Mouse (Mus musculus): ENCODE results near the gene Ppp1r12c. TPM values are rescaled to one million over a fixed set of nuclear protein-coding genes. Genes with fewer than 3 reads are reported as not detected.

The Ppp1r12c gene
- 45.1 and 47.7 TPM in 2 replicates for polyA plus RNA-seq (2015; fragmentation: Nextera tagmentation; extraction: Ambion mirVana)

GRCm38 (mm10) chr7:4501558-4502397 is at the start of gene Ppp1r12c:
TSS of gene Ppp1r12c (minus strand) at chr7:4501680.

GRCm38 (mm10) chr7:4547221-4547641 is 45.8 kb upstream of the Ppp1r12c start, which contains the start of gene Syt5:
TSS of gene Syt5 (minus strand) at chr7:4547541.

GRCm38 (mm10) chr7:4532005-4532729 is 30.7 kb upstream of the Ppp1r12c start, which contains the start of gene Dnaaf3:
TSS of gene Dnaaf3 (minus strand) at chr7:4532453.

GRCm38 (mm10) chr7:4524212-4524922 is 22.9 kb upstream of the Ppp1r12c start, which contains the start of gene Tnni3:
TSS of gene Tnni3 (minus strand) at chr7:4524229.

GRCm38 (mm10) chr7:4516332-4517050 is 15.0 kb upstream of the Ppp1r12c start, which contains the start of gene Tnnt1:
TSS of gene Tnnt1 (minus strand) at chr7:4516382.

GRCm38 (mm10) chr7:4460576-4461434 is 40.7 kb downstream of the Ppp1r12c start, which contains the start of gene Eps8l1:
TSS of gene Eps8l1 (plus strand) at chr7:4460674.

GRCm38 (mm10) chr7:4445216-4445791 is 56.2 kb downstream of the Ppp1r12c start, which contains the start of gene Rdh13:
TSS of gene Rdh13 (minus strand) at chr7:4445649.

Small RNAs within 50 kb of the gene (microRNA-seq; reads per million reads assigned to microRNA genes)
- gene Gm24605, result not detected

Other genes with a start within 250 kb of the Ppp1r12c start
- not detected in 2 replicates for gene Ncr1, start 164.0 kb downstream of the Ppp1r12c start, polyA plus RNA-seq (2015; fragmentation: Nextera tagmentation; extraction: Ambion mirVana)
- not detected in 2 replicates for gene Gp6, start 103.9 kb downstream of the Ppp1r12c start, polyA plus RNA-seq (2015; fragmentation: Nextera tagmentation; extraction: Ambion mirVana)
- 34.3 and 37.5 TPM in 2 replicates for gene Rdh13, start 56.0 kb downstream of the Ppp1r12c start, polyA plus RNA-seq (2015; fragmentation: Nextera tagmentation; extraction: Ambion mirVana)
- gene Eps8l1, start 41.0 kb downstream of the Ppp1r12c start, polyA plus RNA-seq (2015; fragmentation: Nextera tagmentation; extraction: Ambion mirVana), result 6.5 and 7.8 TPM in 2 replicates
- gene Tnnt1, start 14.7 kb upstream of the Ppp1r12c start, polyA plus RNA-seq (2015; fragmentation: Nextera tagmentation; extraction: Ambion mirVana), result 1.9 and 3.6 TPM in 2 replicates
- 2.0 and 2.4 TPM in 2 replicates for gene Tnni3, start 22.5 kb upstream of the Ppp1r12c start, polyA plus RNA-seq (2015; fragmentation: Nextera tagmentation; extraction: Ambion mirVana)
- gene Dnaaf3, start 30.8 kb upstream of the Ppp1r12c start, polyA plus RNA-seq (2015; fragmentation: Nextera tagmentation; extraction: Ambion mirVana), result 1.5 and 2.1 TPM in 2 replicates
- gene Syt5, start 45.9 kb upstream of the Ppp1r12c start, polyA plus RNA-seq (2015; fragmentation: Nextera tagmentation; extraction: Ambion mirVana), result 82.1 and 85.1 TPM in 2 replicates
- 0.45 and 0.60 TPM in 2 replicates for gene Ptprh, start 102.4 kb upstream of the Ppp1r12c start, polyA plus RNA-seq (2015; fragmentation: Nextera tagmentation; extraction: Ambion mirVana)
- gene Tmem86b, start 129.7 kb upstream of the Ppp1r12c start, polyA plus RNA-seq (2015; fragmentation: Nextera tagmentation; extraction: Ambion mirVana), result 0.75 and 1.0 TPM in 2 replicates
- 11.9 and 12.9 TPM in 2 replicates for gene Ppp6r1, start 157.3 kb upstream of the Ppp1r12c start, polyA plus RNA-seq (2015; fragmentation: Nextera tagmentation; extraction: Ambion mirVana)
- gene Hspbp1, start 183.4 kb upstream of the Ppp1r12c start, polyA plus RNA-seq (2015; fragmentation: Nextera tagmentation; extraction: Ambion mirVana), result 159 and 162 TPM in 2 replicates
- 9.4 and 9.6 TPM in 2 replicates for gene Brsk1, start 188.9 kb upstream of the Ppp1r12c start, polyA plus RNA-seq (2015; fragmentation: Nextera tagmentation; extraction: Ambion mirVana)
- gene Tmem150b, start 223.6 kb upstream of the Ppp1r12c start, polyA plus RNA-seq (2015; fragmentation: Nextera tagmentation; extraction: Ambion mirVana), result 0.13 TPM in 1 of 2 replicates, not detected in the other
- gene Kmt5c, start 238.4 kb upstream of the Ppp1r12c start, polyA plus RNA-seq (2015; fragmentation: Nextera tagmentation; extraction: Ambion mirVana), result 27.9 and 32.2 TPM in 2 replicates